Mouse (Mus musculus): Measurements from ENCODE around the gene Itga6.
"Not testable (repeated sequence)": the region's sequence is repeated elsewhere in the genome, so short reads cannot be mapped to it uniquely, and the experiment has no call there.

The Itga6 gene

DNA sequence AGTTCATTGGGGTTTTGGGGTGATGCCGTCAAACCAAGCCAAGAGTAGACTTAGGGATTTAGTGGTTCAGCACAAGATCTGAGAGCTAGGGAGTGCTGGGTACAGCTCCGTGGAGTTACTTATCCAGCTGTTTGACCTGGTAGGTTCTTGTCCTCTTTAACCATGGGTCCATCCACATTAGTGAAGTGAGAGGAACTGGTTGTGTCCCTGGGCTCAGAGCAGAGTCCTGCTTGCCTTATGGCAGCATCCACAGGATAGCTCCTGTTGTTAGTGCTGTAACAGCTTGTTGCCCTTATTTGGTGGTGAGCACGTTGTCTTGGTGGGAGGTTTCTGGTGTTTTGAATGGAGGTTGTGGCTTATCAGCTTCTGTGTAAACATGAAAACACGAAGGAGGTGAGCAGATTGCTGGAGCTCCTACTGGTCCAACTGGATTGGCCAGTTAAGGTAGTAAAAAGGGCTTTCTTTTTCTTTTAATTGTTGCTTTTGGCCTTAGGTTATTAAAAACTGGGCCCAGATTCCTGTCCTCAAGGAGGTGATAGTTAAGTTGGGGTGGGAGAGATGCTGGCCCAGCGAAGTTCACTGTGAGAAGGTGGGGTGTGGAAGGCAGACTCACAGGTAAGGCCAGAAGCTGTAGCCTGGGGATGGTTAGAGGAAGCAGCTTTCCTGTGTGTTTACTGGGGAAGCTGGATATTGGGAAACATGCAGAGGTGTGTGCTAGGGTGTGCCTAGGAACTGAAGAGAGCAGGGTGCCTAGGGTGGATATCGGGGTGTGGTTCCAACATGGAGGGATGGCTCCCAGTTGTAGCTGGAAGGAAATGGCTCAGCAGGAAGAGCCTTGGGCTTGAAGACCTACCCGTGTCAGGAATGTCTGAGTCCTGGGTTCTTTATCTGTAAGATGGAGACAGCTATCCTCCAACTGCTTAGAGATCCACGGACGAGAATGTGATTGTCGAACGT, 60.5 kb downstream of the Itga6 start:
- DNase-seq, result no peak

DNA sequence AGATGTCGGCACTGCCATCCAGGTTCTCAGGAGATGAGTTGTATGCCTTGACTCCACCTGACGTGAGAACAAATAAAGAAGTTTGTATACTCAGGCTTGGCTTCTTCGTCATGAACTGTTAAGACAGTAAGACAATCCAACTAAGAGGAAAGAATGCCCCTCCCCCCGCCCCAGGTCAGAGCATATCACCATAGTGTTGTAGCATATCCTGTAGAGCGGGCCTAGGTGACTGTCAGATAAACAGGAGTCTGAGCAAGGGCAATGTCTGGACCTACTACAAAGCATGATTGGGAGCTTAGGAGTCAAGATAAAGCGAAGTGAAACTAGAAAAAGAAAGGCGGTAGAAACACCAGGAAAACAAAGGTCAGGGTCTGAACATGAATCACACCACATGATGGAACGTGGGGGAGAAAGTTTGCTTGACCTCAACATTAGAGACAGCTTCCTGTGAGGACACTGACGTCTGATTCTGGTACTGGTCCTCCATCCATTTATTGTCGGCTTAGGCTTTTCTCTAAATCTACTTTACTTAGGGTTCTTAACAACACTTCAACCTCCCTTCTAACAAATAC, 64.0 kb downstream of the Itga6 start:
- peak; percentile 39 for DNase-seq

- DNase-seq, result no peak
Observed at GRCm38 (mm10) chr2:71810010-71810409, 64.6 kb downstream of the Itga6 start.

DNA sequence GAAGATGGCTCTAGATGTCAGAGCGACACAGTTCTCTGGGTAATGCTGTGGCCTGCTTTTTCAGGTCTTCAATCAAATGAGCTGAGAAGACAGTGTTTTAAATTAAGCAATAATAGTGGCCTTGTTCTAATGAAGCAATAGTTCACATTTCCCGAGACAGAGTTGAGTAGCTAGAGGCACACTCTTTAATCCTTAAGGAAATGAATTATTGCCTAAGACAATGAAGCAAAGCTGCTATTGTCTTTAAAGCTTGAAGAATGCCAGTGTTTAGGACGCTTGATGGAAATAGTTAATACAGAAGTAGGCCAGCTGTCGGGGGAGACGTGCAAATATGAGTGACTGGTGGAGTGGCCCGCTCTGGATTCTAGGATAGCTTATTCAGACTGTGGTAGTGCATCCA, 65.5 kb downstream of the Itga6 start:
- no peak for DNase-seq

- peak; percentile 77 for DNase-seq
Observed at GRCm38 (mm10) chr2:71812221-71813021, 67.0 kb downstream of the Itga6 start.

DNA sequence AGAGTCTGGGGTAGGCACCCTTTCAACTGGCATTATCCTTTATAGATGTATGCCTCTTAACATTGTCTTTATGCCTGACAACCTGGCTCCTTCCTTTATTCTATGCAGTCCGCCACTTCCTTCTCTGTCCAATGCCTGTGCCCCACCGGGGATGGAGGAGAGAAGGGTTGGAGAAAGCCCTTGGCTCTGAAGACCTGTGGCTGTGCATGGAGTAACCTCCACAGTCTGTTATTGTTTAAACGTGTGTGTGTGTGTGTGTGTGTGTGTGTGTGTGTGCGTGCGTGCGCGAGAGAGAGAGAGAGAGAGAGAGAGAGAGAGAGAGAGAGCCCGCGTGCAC, 67.6 kb downstream of the Itga6 start:
- DNase-seq, result no peak

GRCm38 (mm10) chr2:71813371-71813770, 68.0 kb downstream of the Itga6 start:
- no peak for DNase-seq

DNA sequence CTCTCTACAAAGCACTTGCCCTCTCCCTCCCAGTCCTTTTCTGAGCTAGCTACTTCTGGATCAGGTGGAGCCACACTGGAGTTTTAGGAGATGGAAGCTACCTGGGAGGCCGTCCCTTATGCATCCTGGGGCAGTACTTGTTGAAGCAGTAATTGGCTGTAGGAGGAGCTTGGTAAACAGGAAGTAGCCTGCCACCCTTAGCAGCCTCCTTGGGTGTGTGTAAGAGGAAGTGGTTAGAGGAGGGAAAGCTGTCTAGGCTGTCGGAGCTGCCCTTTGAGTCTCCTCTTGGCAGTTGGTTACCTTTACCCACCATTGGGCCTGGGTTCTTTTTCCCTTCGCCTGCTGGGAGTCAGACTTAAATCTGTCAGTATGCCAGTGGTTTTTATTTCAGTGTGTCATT, 68.6 kb downstream of the Itga6 start:
- peak; percentile 43 for DNase-seq

GRCm38 (mm10) chr2:71815279-71815678, 69.9 kb downstream of the Itga6 start:
- no peak for DNase-seq

DNA sequence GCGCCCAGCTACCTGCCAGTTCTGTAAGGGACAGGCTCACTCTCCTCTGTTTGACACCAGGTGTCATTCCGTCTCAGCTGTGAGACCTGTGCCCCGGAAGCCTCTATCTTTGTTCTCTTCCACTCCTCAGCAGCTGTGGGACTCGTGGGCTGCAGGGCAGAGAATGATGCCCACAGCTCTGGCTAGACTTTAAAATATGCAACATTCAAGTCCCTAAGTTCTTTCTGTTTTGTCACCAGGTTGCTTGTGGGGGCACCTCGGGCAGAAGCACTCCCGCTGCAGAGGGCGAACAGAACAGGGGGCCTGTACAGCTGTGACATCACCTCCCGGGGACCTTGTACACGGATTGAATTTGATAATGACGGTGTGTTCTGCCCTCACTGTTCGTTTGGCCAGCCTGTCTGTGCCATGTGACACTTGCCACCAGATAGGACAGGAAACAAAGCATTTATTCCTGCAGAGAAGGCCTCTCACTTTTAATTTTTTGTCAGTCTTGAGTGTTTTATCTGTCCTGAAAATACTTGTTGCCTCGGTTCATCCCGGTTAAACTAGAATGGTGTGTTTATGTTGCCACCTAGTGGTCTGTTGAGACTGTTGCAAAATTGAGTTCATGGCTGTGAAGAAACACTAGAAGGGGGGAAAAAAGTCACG, 71.1 kb downstream of the Itga6 start:
- no peak for DNase-seq

- no peak for DNase-seq
Observed at GRCm38 (mm10) chr2:71824146-71824545, 78.7 kb downstream of the Itga6 start.

DNA sequence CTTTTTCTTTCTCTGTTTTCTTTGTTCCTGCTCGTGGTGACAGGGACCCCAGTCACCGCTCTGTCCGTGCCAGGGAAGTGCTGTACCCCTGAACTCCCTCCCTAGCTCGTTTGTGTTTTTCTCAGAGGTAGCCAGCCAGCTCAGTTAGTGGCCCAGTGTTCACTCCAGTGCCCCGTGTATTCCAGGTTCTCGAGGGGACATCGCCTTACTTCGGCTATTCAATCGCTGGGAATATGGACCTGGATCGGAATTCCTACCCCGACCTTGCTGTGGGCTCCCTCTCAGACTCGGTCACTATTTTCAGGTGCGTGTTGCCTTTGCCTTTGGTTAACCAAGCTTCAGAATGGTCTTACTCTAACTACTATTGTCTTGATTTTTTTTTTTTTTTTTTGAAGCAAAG, 82.3 kb downstream of the Itga6 start:
- DNase-seq, result no peak

DNA sequence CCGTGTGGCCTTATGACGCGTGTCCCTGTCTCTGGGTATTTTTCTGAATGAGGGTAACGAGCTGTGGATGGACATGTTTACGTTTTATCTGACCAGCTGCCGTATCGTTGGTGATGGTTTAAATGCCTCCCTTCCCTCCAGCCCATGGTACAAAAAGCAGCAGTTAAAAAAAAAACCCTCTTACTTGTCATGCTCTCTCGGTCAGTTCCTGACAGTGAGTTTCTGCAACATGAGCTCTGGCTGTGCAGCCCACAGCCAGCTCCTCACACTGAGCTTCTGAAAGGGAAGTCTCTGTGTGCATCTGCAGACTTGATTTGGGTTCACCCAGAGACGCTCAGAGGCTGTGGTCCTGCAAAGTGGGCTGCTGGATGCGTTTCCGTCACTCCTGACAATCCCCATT, 83.5 kb downstream of the Itga6 start:
- no peak for DNase-seq

GRCm38 (mm10) chr2:71833626-71834025, 88.2 kb downstream of the Itga6 start:
- no peak for DNase-seq

DNA sequence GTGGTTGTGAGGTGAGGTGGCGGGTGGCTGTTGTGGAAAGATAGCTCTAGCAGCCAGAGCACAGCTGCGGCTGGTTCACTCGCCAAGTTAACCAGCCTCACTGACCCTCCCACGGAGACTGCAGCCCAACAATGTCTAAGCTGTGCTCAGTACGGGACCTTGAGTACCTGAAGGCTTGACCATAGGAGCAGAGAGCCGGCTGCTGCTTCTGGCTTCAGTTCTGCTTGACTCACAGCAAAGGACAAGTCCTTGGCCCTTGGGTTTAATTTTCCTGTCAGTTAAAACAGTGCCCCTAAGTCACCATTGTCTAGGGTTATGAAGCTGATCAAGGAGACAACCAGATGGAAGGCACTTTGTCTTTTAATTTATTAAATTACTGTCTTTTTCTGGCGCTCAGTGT, 89.0 kb downstream of the Itga6 start:
- no peak for DNase-seq

DNA sequence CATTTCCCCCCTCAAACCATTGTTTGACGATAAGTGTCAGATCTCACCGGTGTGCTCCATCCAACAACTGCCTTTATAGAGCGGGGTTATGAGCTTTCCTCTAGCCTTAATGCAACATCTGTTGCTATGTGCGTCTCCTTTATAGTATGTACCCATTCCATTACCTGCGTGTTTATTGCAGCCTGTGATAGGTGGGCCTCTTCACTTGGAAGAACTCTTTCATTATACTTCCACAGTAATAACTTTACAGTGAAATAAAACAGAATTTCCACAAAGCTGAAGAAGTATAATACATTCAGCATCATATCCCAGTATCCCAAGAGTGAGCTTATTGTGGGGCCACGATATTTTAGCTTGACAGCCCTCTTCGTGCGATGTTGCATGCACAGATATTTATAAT, 90.1 kb downstream of the Itga6 start:
- no peak for DNase-seq

DNA sequence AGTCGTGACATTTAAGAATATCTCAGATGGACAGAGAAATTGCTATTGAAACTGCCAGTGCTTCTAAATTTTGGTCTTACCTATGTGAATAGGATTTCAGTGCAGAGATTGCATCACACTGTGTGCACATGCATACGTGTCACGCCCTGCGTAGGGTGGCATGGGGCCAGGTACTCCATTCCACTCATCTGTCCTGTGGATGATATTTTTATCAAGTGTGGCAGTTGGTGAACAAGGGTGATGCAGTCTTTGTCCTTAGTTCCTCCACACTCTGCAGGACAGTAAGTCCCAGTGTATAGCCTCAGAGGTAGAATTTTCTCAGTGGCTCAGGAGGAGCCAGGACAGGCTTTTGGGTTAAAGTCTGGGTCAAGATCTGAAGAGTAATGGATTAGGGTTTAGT, 90.8 kb downstream of the Itga6 start:
- DNase-seq, result no peak

DNA sequence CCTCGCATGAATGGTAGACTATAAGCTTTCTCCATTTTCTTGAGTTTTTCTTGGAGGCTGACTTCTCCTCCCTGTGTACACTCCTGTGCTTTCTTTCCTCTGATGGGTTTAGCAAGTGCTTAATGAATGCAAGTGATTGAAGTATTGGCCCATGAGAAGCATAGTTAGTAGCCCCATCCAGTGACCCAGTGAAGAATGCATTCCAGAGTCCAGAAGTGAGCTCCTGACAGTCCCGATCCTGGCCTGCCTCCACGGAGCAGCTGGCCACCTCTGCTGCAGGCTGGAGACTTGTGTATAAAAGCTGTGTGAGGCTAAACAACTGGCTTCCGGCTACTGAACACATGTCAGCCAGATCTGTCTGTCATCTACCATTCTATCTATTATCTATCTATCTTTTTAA, 91.8 kb downstream of the Itga6 start:
- no peak for DNase-seq

DNA sequence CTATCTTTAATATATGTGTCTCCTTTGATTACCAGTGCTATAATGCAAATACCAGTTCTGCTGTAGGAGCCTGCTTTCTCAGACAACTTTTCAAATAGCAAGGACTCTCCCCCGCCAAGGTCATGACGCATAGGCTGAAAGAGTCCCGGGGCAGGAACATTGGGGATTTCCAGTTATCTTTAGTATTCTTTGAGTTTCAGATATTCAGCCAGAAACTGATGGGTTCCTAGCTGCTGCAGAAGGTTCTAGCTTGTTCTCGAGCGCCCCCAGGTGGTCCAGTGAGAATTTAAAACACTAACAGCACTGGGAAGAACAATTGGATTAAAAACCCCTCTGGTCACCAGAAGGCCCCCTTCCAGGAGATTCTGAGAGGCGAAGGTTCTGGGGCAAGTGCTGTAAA, 92.4 kb downstream of the Itga6 start:
- peak; percentile 71 for DNase-seq

- no peak for DNase-seq
Observed at GRCm38 (mm10) chr2:71843316-71843715, 97.9 kb downstream of the Itga6 start.

DNA sequence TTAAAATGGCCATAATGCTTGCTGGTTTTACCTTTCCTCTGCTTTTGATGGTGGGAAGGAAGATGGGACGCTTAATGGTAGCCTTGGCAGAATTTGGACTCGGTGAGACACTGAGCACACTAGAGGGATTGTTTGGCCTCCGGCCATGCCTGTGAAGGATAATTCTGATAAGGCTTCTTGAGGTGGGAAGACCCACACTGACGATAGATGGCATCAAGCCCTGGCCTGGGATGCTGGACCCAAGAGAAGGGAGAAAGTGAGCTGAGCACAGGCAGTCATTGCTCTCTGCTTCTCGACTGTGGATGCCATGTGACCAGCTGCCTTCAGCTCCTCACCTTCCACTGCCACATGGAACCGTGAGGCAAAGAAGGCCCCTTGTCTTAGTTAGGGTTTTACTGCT, 99.5 kb downstream of the Itga6 start:
- DNase-seq, result no peak

- not testable (repeated sequence) for DNase-seq
Observed at GRCm38 (mm10) chr2:71852161-71852560, 106.7 kb downstream of the Itga6 start.

GRCm38 (mm10) chr2:71855076-71855475, 109.7 kb downstream of the Itga6 start:
- no peak for DNase-seq

Measured in liver (tissue).